ENCODE assay signal across 29 mouse cellular contexts in the genomic region with DNA sequence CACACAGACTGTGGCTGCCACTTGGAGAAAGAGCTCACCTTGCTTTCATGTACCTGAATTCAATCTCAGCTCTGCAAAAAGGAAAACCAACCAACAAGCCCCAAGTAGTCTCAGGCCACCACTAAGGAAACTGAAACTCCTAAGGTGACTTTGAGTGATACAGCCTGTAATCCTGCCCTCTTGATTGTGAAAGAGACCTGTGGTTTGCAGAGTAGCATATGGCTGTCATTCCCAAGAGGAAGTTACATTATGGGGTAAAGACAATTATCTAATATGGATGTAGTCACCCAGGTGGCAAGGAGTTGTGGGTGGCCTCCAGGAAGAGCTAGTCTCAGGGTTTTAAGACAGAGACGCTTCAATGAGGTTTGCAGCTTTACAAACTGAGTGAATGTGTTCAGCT.
DNase-seq lines count a peak whose midpoint lies in the region; ATAC-seq and TF ChIP-seq lines count a peak whose summit lies in the region.
"Had no signal": no experiment of that assay in that cellular context is flagged by ENCODE, and none has a peak within 500 bp of the region (broad histone marks: within the 10 kb centered on the region; RNA-seq: fewer than 3 reads in every experiment).

No protein-coding gene starts in this region.

- H3K4me1 ChIP-seq in MEL (ENCODE audit: control insufficient read depth in 1 of 2, insufficient read depth in 2 of 2, low read length in 2 of 2): peaks cover 33 to 40% of the 10 kb centered on the region in 2 experiments
- H3K4me1 ChIP-seq in embryonic facial prominence, embryonic 10.5 days: peaks cover 12% of the 10 kb centered on the region
- H3K4me1 ChIP-seq: embryonic facial prominence, embryonic 12.5 days; embryonic facial prominence, embryonic 15.5 days; heart, embryonic 12.5 days; heart, embryonic 15.5 days had no signal

- TF ChIP-seq POLR2A in MEL (IDR thresholded peaks at IDR 0.05; ENCODE audit: control insufficient read depth in 1 of 2, insufficient read depth in 1 of 2, low read depth in 1 of 2, low read length in 2 of 2, poor library complexity in 1 of 2): no peak

- 91% methylated on average over 1 of the region's 1 CpGs for WGBS in embryonic facial prominence, embryonic 10.5 days

- peak overlapping the region; percentile 77 for H3K9ac ChIP-seq in MEL (ENCODE audit: control insufficient read depth, low read depth, low read length, poor library complexity, severe bottlenecking)
- H3K9ac ChIP-seq: embryonic facial prominence, embryonic 12.5 days; embryonic facial prominence, embryonic 15.5 days; forebrain, postnatal 0 days; heart, embryonic 12.5 days; heart, embryonic 15.5 days; hindbrain, embryonic 14.5 days had no signal

- peak; percentile 43 to 68; a peak in 3 of 4 replicates for TF ChIP-seq EP300 in MEL (IDR thresholded peaks at IDR 0.05; ENCODE audit: low read depth in 1 of 2, low read length in 2 of 2)

- H3K4me3 ChIP-seq in MEL (ENCODE audit: control insufficient read depth in 1 of 2, insufficient read depth in 1 of 2, low read depth in 2 of 2, low read length in 2 of 2): peak overlapping the region in 1 of 2 experiments; percentile 8; a peak in 1 of 4 replicates
- no peak overlapping the region for H3K4me3 ChIP-seq in embryonic facial prominence, embryonic 10.5 days
- H3K4me3 ChIP-seq: embryonic facial prominence, embryonic 12.5 days; embryonic facial prominence, embryonic 15.5 days; gastrocnemius, adult 2 months; heart, adult 2 months; heart, embryonic 12.5 days; heart, embryonic 15.5 days had no signal

- H3K79me2 ChIP-seq in MEL (ENCODE audit: control insufficient read depth, insufficient read depth, low read length, poor library complexity): peaks cover 1% of the 10 kb centered on the region; the same call in 1 of the 2 replicates

- ATAC-seq in granulocyte monocyte progenitor cell, adult 5-6 weeks (replicated peaks; ENCODE audit: poor library complexity, severe bottlenecking): peak; percentile 98
- ATAC-seq in megakaryocyte progenitor cell, adult 5-6 weeks (replicated peaks; ENCODE audit: poor library complexity): peak; percentile 64
- ATAC-seq: activated CD4-positive, CD25-positive, alpha-beta regulatory T cell, adult 4 months; forebrain, embryonic 14.5 days; forebrain, postnatal 0 days had no signal

- TF ChIP-seq RAD21 in MEL (IDR thresholded peaks at IDR 0.05; ENCODE audit: low read depth, low read length): no peak

- peak overlapping the region; percentile 100 for H3K27ac ChIP-seq in MEL (ENCODE audit: control insufficient read depth, low read depth, low read length)
- H3K27ac ChIP-seq in embryonic facial prominence, embryonic 10.5 days (replicated peaks): no peak overlapping the region
- H3K27ac ChIP-seq: embryonic facial prominence, embryonic 12.5 days; embryonic facial prominence, embryonic 15.5 days; gastrocnemius, adult 2 months; heart, adult 2 months; heart, embryonic 15.5 days; hindbrain, embryonic 14.5 days had no signal

- no peaks in the 10 kb centered on the region for H3K9me3 ChIP-seq in MEL (replicated peaks; ENCODE audit: insufficient read depth, low read length)
- H3K9me3 ChIP-seq in embryonic facial prominence, embryonic 10.5 days: peaks cover 11% of the 10 kb centered on the region; the same call in 1 of the 2 replicates
- H3K9me3 ChIP-seq: embryonic facial prominence, embryonic 15.5 days; heart, embryonic 12.5 days; heart, embryonic 15.5 days had no signal

- H3K27me3 ChIP-seq in MEL (ENCODE audit: control insufficient read depth in 1 of 2, insufficient read depth in 2 of 2, low read length in 2 of 2): no peaks in the 10 kb centered on the region
- no peaks in the 10 kb centered on the region for H3K27me3 ChIP-seq in embryonic facial prominence, embryonic 10.5 days (replicated peaks; ENCODE audit: low read depth, poor library complexity, severe bottlenecking)
- H3K27me3 ChIP-seq: CH12.LX; embryonic facial prominence, embryonic 12.5 days; embryonic facial prominence, embryonic 15.5 days; heart, embryonic 12.5 days; heart, embryonic 15.5 days had no signal

- H3K36me3 ChIP-seq in MEL (ENCODE audit: control insufficient read depth in 1 of 2, insufficient read depth in 2 of 2, low read length in 2 of 2): peaks cover 0 to 50% of the 10 kb centered on the region in 2 experiments; a peak in 3 of 4 replicates
- H3K36me3 ChIP-seq in embryonic facial prominence, embryonic 10.5 days (replicated peaks): peaks cover 5% of the 10 kb centered on the region
- H3K36me3 ChIP-seq: embryonic facial prominence, embryonic 12.5 days; embryonic facial prominence, embryonic 15.5 days; heart, embryonic 15.5 days had no signal

- no peak for TF ChIP-seq CTCF in MEL (IDR thresholded peaks at IDR 0.05 in 2 of 3, conservative IDR thresholded peaks at IDR 0.05 in 1 of 3; ENCODE audit: control insufficient read depth in 1 of 3, insufficient read depth in 1 of 3, low read depth in 2 of 3, low read length in 3 of 3, poor library complexity in 1 of 3, severe bottlenecking in 1 of 3)

- DNase-seq in lung, postnatal 36 days: peak; percentile 16
- no peak for DNase-seq in lung, postnatal 4 days
- peak; percentile 66 for DNase-seq in MEL (ENCODE audit: low read depth, low spot score)
- DNase-seq in embryonic facial prominence, embryonic 10.5 days (ENCODE audit: low spot score): no peak
- DNase-seq in urinary bladder, postnatal 25 days (ENCODE audit: low spot score): no peak
- no peak for DNase-seq in testis, postnatal 10 days (ENCODE audit: low spot score)
- DNase-seq: adrenal gland, adult 8-10 months; adrenal gland, postnatal 25 days; B cell, adult 2 months; cerebellum, adult 11-12 months; cerebellum, adult 8-10 months; cerebellum, postnatal 10 days; cerebellum, postnatal 36 days; forebrain, postnatal 0 days; gastrocnemius, adult 2 months; gastrocnemius, postnatal 14 days; heart, adult 2 months; heart, postnatal 10 days; heart, postnatal 36 days had no signal

TF ChIP-seq in MEL, 35 proteins besides CTCF, POLR2A, EP300 and RAD21:
- TF ChIP-seq ELF1 (IDR thresholded peaks at IDR 0.05; ENCODE audit: low read depth, low read length): no peak
- no peak for TF ChIP-seq MEF2A (IDR thresholded peaks at IDR 0.05; ENCODE audit: extremely low read depth, insufficient replicate concordance, low read depth, low read length, poor library complexity, severe bottlenecking)
- no peak for TF ChIP-seq MAFK (IDR thresholded peaks at IDR 0.05; ENCODE audit: borderline replicate concordance, low read depth, low read length)
- no peak for TF ChIP-seq ZNF384 (IDR thresholded peaks at IDR 0.05; ENCODE audit: low read depth, low read length)
- TF ChIP-seq SIN3A (IDR thresholded peaks at IDR 0.05; ENCODE audit: low read length): peak; percentile 40; the same call in 1 of the 2 replicates
- no peak for TF ChIP-seq BHLHE40 (IDR thresholded peaks at IDR 0.05; ENCODE audit: borderline replicate concordance, low read depth, low read length)
- no peak for TF ChIP-seq ZC3H11A (IDR thresholded peaks at IDR 0.05; ENCODE audit: low read depth, low read length)
- TF ChIP-seq GATA1 (IDR thresholded peaks at IDR 0.05; ENCODE audit: low read depth, low read length): no peak
- no peak for TF ChIP-seq MXI1 (IDR thresholded peaks at IDR 0.05; ENCODE audit: low read depth, low read length)
- peak; percentile 70 for TF ChIP-seq TAL1 (IDR thresholded peaks at IDR 0.05; ENCODE audit: low read length)
- no peak for TF ChIP-seq UBTF (IDR thresholded peaks at IDR 0.05; ENCODE audit: borderline replicate concordance, insufficient read depth, low read depth, low read length)
- TF ChIP-seq CHD1 (IDR thresholded peaks at IDR 0.05; ENCODE audit: low read depth, low read length): no peak
- TF ChIP-seq GABPA (IDR thresholded peaks at IDR 0.05; ENCODE audit: low read depth, low read length): no peak
- no peak for TF ChIP-seq NRF1 (IDR thresholded peaks at IDR 0.05; ENCODE audit: insufficient read depth, low read depth, low read length, poor library complexity, severe bottlenecking)
- TF ChIP-seq MAZ (IDR thresholded peaks at IDR 0.05; ENCODE audit: low read depth, low read length): no peak
- TF ChIP-seq USF1 (IDR thresholded peaks at IDR 0.05; ENCODE audit: low read depth, low read length): no peak
- TF ChIP-seq TBP (IDR thresholded peaks at IDR 0.05; ENCODE audit: low read depth, low read length): no peak
- TF ChIP-seq MYC (IDR thresholded peaks at IDR 0.05; ENCODE audit: low read depth, low read length): 0 out of 2 replicates have a peak, but pooled peaks have one; percentile 36
- peak; percentile 57 for TF ChIP-seq RCOR1 (IDR thresholded peaks at IDR 0.05; ENCODE audit: low read depth, low read length)
- TF ChIP-seq TCF12 (IDR thresholded peaks at IDR 0.05; ENCODE audit: low read depth, low read length): peak; percentile 17; the same call in 1 of the 2 replicates
- TF ChIP-seq NELFE (IDR thresholded peaks at IDR 0.05; ENCODE audit: low read depth, low read length): no peak
- no peak for TF ChIP-seq POLR2AphosphoS5 (IDR thresholded peaks at IDR 0.05; ENCODE audit: borderline replicate concordance, low read depth, low read length)
- peak; percentile 86 for TF ChIP-seq ETS1 (IDR thresholded peaks at IDR 0.05; ENCODE audit: low read depth, low read length)
- no peak for TF ChIP-seq USF2 (IDR thresholded peaks at IDR 0.05; ENCODE audit: borderline replicate concordance in 1 of 2, insufficient read depth in 1 of 2, low read depth in 1 of 2, low read length in 2 of 2)
- TF ChIP-seq JUND (IDR thresholded peaks at IDR 0.05; ENCODE audit: low read depth, low read length): no peak
- TF ChIP-seq POLR2AphosphoS2 (IDR thresholded peaks at IDR 0.05; ENCODE audit: low read length): no peak
- TF ChIP-seq MYB (IDR thresholded peaks at IDR 0.05; ENCODE audit: low read depth, low read length): no peak
- TF ChIP-seq MAX (IDR thresholded peaks at IDR 0.05; ENCODE audit: low read length): 0 out of 2 replicates have a peak, but pooled peaks have one; percentile 23
- TF ChIP-seq KAT2A (conservative IDR thresholded peaks at IDR 0.05; ENCODE audit: low read depth, low read length): no peak

Comparison
In these comparisons a context has a peak if more than half of its experiments do, and no peak if none do; other contexts are left out.
1. DNase-seq: peak in lung, postnatal 36 days (single experiment) and MEL (single experiment); none in lung, postnatal 4 days (0 of 2), embryonic facial prominence, embryonic 10.5 days (single experiment), urinary bladder, postnatal 25 days (single experiment) and testis, postnatal 10 days (single experiment).